Mouse (Mus musculus) CH12.LX (cell line): ENCODE measurements around the gene Cdh8. TPM values are rescaled to one million over a fixed set of nuclear protein-coding genes. Genes with fewer than 3 reads are reported as not detected.

Experiments
- DNase-seq: peaks from one replicate; pipeline ENCODE4 v3.0.0-alpha.2; 2013; ENCODE audit errors: extremely low read depth
- H3K27ac ChIP-seq: 2 replicates; pipeline ENCODE4 v1.5.1; 2012; ENCODE audit warnings: low read depth, mild to moderate bottlenecking, control low read depth, moderate library complexity; ENCODE audit not compliant: insufficient read depth
- H3K27me3 ChIP-seq: replicated peaks from 2 replicates; pipeline ENCODE3; 2012; ENCODE audit warnings: inconsistent platforms
- H3K36me3 ChIP-seq, 2 experiments: replicated peaks in 1 of 2; 2 replicates each; pipeline versions ENCODE3 to v1.6.1; 2012; ENCODE audit warnings: inconsistent platforms in 1 of 2, low read length in 1 of 2, mild to moderate bottlenecking in 1 of 2, mixed read lengths in 1 of 2, moderate library complexity in 1 of 2; ENCODE audit not compliant: control insufficient read depth in 1 of 2, insufficient read depth in 1 of 2
- H3K4me1 ChIP-seq, 2 experiments: 2 replicates each; pipeline ENCODE4 v1.6.1; 2012; ENCODE audit warnings: inconsistent platforms in 1 of 2, moderate library complexity in 1 of 2; ENCODE audit not compliant: insufficient read depth in 2 of 2, control insufficient read depth in 1 of 2
- H3K4me2 ChIP-seq: 2 replicates; pipeline ENCODE4 v1.6.1; 2012; ENCODE audit warnings: low read depth, mild to moderate bottlenecking, control low read depth; ENCODE audit not compliant: poor library complexity, insufficient read depth, severe bottlenecking
- H3K4me3 ChIP-seq, 3 experiments: fragments of 150-350 bp in 1 of 3; sonication (generic) in 1 of 3; replicated peaks in 1 of 3; 2 replicates each; pipeline versions ENCODE3 to v1.5.1; 2011 to 2012; ENCODE audit warnings: low read depth in 2 of 3, low read length in 2 of 3, mild to moderate bottlenecking in 2 of 3, moderate library complexity in 2 of 3, control low read depth in 1 of 3, improper control_type of control experiment in 1 of 3, inconsistent platforms in 1 of 3, mixed read lengths in 1 of 3; ENCODE audit not compliant: poor library complexity in 1 of 3
- H3K79me2 ChIP-seq: replicated peaks from 2 replicates; pipeline ENCODE4 v1.6.1; 2012; ENCODE audit warnings: mild to moderate bottlenecking, moderate library complexity; ENCODE audit not compliant: control insufficient read depth, poor library complexity, insufficient read depth, severe bottlenecking; ENCODE audit errors: extremely low read depth
- H3K9ac ChIP-seq: 2 replicates; pipeline ENCODE4 v1.6.1; 2012; ENCODE audit warnings: low read depth, mild to moderate bottlenecking, control low read depth, moderate library complexity; ENCODE audit not compliant: insufficient read depth
- H3K9me3 ChIP-seq: replicated peaks from 2 replicates; pipeline ENCODE3; 2012; ENCODE audit warnings: low read length, inconsistent platforms, mixed read lengths
- CTCF ChIP-seq, 2 experiments: IDR thresholded peaks in 1 of 2; conservative IDR thresholded peaks in 1 of 2; 2 replicates each; pipeline ENCODE4 v1.5.1; 2011 to 2012; ENCODE audit warnings: low read depth in 2 of 2, low read length in 2 of 2, improper control_type of control experiment in 1 of 2, inconsistent platforms in 1 of 2, mild to moderate bottlenecking in 1 of 2, moderate library complexity in 1 of 2
- GABPA ChIP-seq: IDR thresholded peaks from 2 replicates; pipeline ENCODE4 v1.6.1; 2012; ENCODE audit warnings: low read depth, low read length, improper control_type of control experiment, inconsistent platforms; ENCODE audit not compliant: insufficient replicate concordance
- IRF4 ChIP-seq: IDR thresholded peaks from 2 replicates; pipeline ENCODE4 v1.6.1; 2014; ENCODE audit warnings: low read depth, mild to moderate bottlenecking, inconsistent platforms, low read length, improper control_type of control experiment
- KAT2A ChIP-seq: IDR thresholded peaks from 2 replicates; pipeline ENCODE4 v1.6.1; 2012; ENCODE audit warnings: low read length, improper control_type of control experiment, inconsistent platforms; ENCODE audit not compliant: insufficient replicate concordance
- MAFK ChIP-seq: IDR thresholded peaks from 2 replicates; pipeline ENCODE4 v1.6.1; 2011; ENCODE audit warnings: low read length, improper control_type of control experiment; ENCODE audit not compliant: insufficient replicate concordance
- NELFE ChIP-seq: IDR thresholded peaks from 2 replicates; pipeline ENCODE4 v1.6.1; 2011; ENCODE audit warnings: low read depth, low read length, improper control_type of control experiment
- PAX5 ChIP-seq: IDR thresholded peaks from 2 replicates; pipeline ENCODE4 v1.6.1; 2012; ENCODE audit warnings: low read length, inconsistent platforms, mixed read lengths
- POLR2AphosphoS2 ChIP-seq: IDR thresholded peaks from 2 replicates; pipeline ENCODE4 v1.6.1; 2011; ENCODE audit warnings: low read depth, low read length, improper control_type of control experiment
- RCOR1 ChIP-seq: conservative IDR thresholded peaks from 2 replicates; pipeline ENCODE4 v1.6.1; 2012; ENCODE audit warnings: low read depth, mild to moderate bottlenecking, inconsistent platforms, low read length, improper control_type of control experiment
- SMC3 ChIP-seq: IDR thresholded peaks from 2 replicates; pipeline ENCODE4 v1.6.1; 2011; ENCODE audit warnings: low read depth, low read length, improper control_type of control experiment
- TBP ChIP-seq: conservative IDR thresholded peaks from 2 replicates; pipeline ENCODE4 v1.6.1; 2011; ENCODE audit warnings: low read depth, low read length, improper control_type of control experiment
- TCF12 ChIP-seq: IDR thresholded peaks from 2 replicates; pipeline ENCODE4 v1.6.1; 2014; ENCODE audit warnings: low read depth, mild to moderate bottlenecking, inconsistent platforms, low read length, improper control_type of control experiment
- USF1 ChIP-seq: IDR thresholded peaks from 2 replicates; pipeline ENCODE4 v1.6.1; 2014; ENCODE audit warnings: low read depth, mild to moderate bottlenecking, inconsistent platforms, low read length, improper control_type of control experiment
- USF2 ChIP-seq: conservative IDR thresholded peaks from 2 replicates; pipeline ENCODE4 v1.6.1; 2011; ENCODE audit warnings: low read depth, low read length, improper control_type of control experiment
- ZC3H11A ChIP-seq: IDR thresholded peaks from 2 replicates; pipeline ENCODE4 v1.6.1; 2012; ENCODE audit warnings: low read depth, mild to moderate bottlenecking, inconsistent platforms, low read length, improper control_type of control experiment
- ZKSCAN1 ChIP-seq: IDR thresholded peaks from 2 replicates; pipeline ENCODE4 v1.6.1; 2012; ENCODE audit warnings: low read depth, inconsistent platforms, low read length, improper control_type of control experiment, borderline replicate concordance
- dilution Hi-C: fragments of 300-500 bp; cut with MboI; formaldehyde crosslinking; loops from 2 replicates; pipeline ENCODE4 v1.14.3; 2020; ENCODE audit warnings: low sequenced_read_pairs; ENCODE audit not compliant: extremely low pct_unique_long_range_greater_than_20kb, extremely low pct_ligation_motif_present
- in situ Hi-C: fragments of 300-500 bp; cut with MboI; formaldehyde crosslinking; loops from 3 replicates; pipeline ENCODE4 v1.14.3; 2019; ENCODE audit warnings: low sequenced_read_pairs, low pct_ligation_motif_present, low pct_unique_long_range_greater_than_20kb, mixed read lengths
- polyA plus RNA-seq: library from polyadenylated mRNA; unstranded; fragments of >175 nt; gene quantifications from 2 replicates; pipeline ENCODE4 v1.2.1, GENCODE M21; 2012; ENCODE audit warnings: low read depth; ENCODE audit not compliant: insufficient read length
- total RNA-seq, 2 experiments: library from RNA; depleted of rRNA; stranded (reverse); fragments of 300-350 nt in 1 of 2; fragments of >200 nt in 1 of 2; gene quantifications; 2 replicates each; pipeline ENCODE4 v1.2.3; 2012 to 2014

The Cdh8 gene
- total and polyA plus RNA-seq, 3 experiments = not detected

- Histone ChIP-seq H3K9ac (no peak overlapping the region), H3K79me2 (no peaks in the 10 kb centered on the region), H3K4me2 (no peak overlapping the region), H3K36me3 (no peaks in the 10 kb centered on the region)
- DNase-seq = no peak
- dilution Hi-C loops (no loop called here), in situ Hi-C loops (no loop called here)
- TF ChIP-seq NELFE (no peak), GABPA (no peak), USF1 (no peak), MAFK (no peak), ZKSCAN1 (no peak)
- TF ChIP-seq, all 38 proteins: peak for 0
- no peak overlapping the region for H3K27ac ChIP-seq
- no peaks in the 10 kb centered on the region for H3K4me1 ChIP-seq
- peaks cover 42% of the 10 kb centered on the region for H3K9me3 ChIP-seq
- no peaks in the 10 kb centered on the region for H3K27me3 ChIP-seq
- no peak overlapping the region for H3K4me3 ChIP-seq
These were observed 77.0 kb downstream of the Cdh8 start for GRCm38 (mm10) chr8:99339310-99339709.

GRCm38 (mm10) chr8:99327559-99327958 is 88.7 kb downstream of the Cdh8 start:
- TF ChIP-seq SMC3 = no peak
- no peak for TF ChIP-seq ZC3H11A
- no peak for TF ChIP-seq CTCF (conservative IDR thresholded peaks at IDR 0.05 in 1 of 2, IDR thresholded peaks at IDR 0.05 in 1 of 2; ENCODE audit: low read depth in 2 of 2, low read length in 2 of 2)
- TF ChIP-seq KAT2A = no peak
- H3K9ac ChIP-seq = no peak overlapping the region
- no peaks in the 10 kb centered on the region for H3K79me2 ChIP-seq
- in situ Hi-C loops (no loop called here), dilution Hi-C loops (no loop called here)
- H3K4me1 ChIP-seq = no peaks in the 10 kb centered on the region
- no peak overlapping the region for H3K27ac ChIP-seq
- H3K9me3 ChIP-seq = peaks cover 38% of the 10 kb centered on the region
- DNase-seq = no peak
- H3K4me3 ChIP-seq = no peak overlapping the region
- no peaks in the 10 kb centered on the region for H3K27me3 ChIP-seq
- H3K36me3 ChIP-seq = no peaks in the 10 kb centered on the region
- no peak overlapping the region for H3K4me2 ChIP-seq

- dilution Hi-C loops = no loop called here
- H3K4me3 ChIP-seq = no peak overlapping the region
- no peak for DNase-seq
- TF ChIP-seq USF2 = no peak
- no peak for TF ChIP-seq PAX5
- TF ChIP-seq TCF12 = no peak
- TF ChIP-seq RCOR1 = no peak
- TF ChIP-seq KAT2A = no peak
- no peak for TF ChIP-seq IRF4
- no peak for TF ChIP-seq POLR2AphosphoS2
- no peak for TF ChIP-seq TBP
- no peak for TF ChIP-seq GABPA
- no peak for TF ChIP-seq CTCF (conservative IDR thresholded peaks at IDR 0.05 in 1 of 2, IDR thresholded peaks at IDR 0.05 in 1 of 2; ENCODE audit: low read depth in 2 of 2, low read length in 2 of 2)
- H3K4me1 ChIP-seq = no peaks in the 10 kb centered on the region
- H3K79me2 ChIP-seq = no peaks in the 10 kb centered on the region
- H3K27ac ChIP-seq = no peak overlapping the region
- in situ Hi-C loops = no loop called here
- no peak overlapping the region for H3K9ac ChIP-seq
- peaks cover 12% of the 10 kb centered on the region for H3K9me3 ChIP-seq
- H3K4me2 ChIP-seq = no peak overlapping the region
- no peaks in the 10 kb centered on the region for H3K36me3 ChIP-seq
- H3K27me3 ChIP-seq = no peaks in the 10 kb centered on the region
These were observed 101.7 kb downstream of the Cdh8 start for GRCm38 (mm10) chr8:99314561-99314960.
